Mouse (Mus musculus) gastrocnemius, postnatal 14 days (tissue): ENCODE data around the gene Hspb7. TPM values are rescaled to one million over a fixed set of nuclear protein-coding genes. Genes with fewer than 3 reads are reported as not detected.

Source experiments
- DNase-seq: peaks from one replicate; pipeline ENCODE4 v3.0.0; 2021; ENCODE audit warnings: mixed read lengths
- intact Hi-C: fragments of 180-260 bp; cut with DNase I; formaldehyde crosslinking; loops from one replicate; pipeline ENCODE4 v1.15.1; 2025; ENCODE audit warnings: low total_unique reads
- long read RNA-seq, 2 experiments: library from polyadenylated mRNA; stranded (forward); transcript quantifications; one replicate each; pipeline ENCODE4 v2.0.0; 2021
- total RNA-seq, 2 experiments: library from RNA; stranded (reverse); gene quantifications; 2 replicates each; pipeline ENCODE4 v1.2.3; 2021

The Hspb7 gene
- 100 to 1,000 TPM; 218 to 313 TPM for total RNA-seq
- long read RNA-seq, experiment 1, transcript Hspb7-201 (3 exons, 2,769 nt): major isoform, 68 of 99 reads
- long read RNA-seq, experiment 1, partial matches to known transcripts: 31 of 99 reads
- long read RNA-seq, experiment 1, other reads (novel, unspliced or antisense): 0 of 99 reads
- long read RNA-seq, experiment 2, transcript Hspb7-201 (3 exons, 2,769 nt): major isoform, 92 of 138 reads
- long read RNA-seq, experiment 2, partial matches to known transcripts: 42 of 138 reads
- long read RNA-seq, experiment 2, other reads (novel, unspliced or antisense): 4 of 138 reads

DNA sequence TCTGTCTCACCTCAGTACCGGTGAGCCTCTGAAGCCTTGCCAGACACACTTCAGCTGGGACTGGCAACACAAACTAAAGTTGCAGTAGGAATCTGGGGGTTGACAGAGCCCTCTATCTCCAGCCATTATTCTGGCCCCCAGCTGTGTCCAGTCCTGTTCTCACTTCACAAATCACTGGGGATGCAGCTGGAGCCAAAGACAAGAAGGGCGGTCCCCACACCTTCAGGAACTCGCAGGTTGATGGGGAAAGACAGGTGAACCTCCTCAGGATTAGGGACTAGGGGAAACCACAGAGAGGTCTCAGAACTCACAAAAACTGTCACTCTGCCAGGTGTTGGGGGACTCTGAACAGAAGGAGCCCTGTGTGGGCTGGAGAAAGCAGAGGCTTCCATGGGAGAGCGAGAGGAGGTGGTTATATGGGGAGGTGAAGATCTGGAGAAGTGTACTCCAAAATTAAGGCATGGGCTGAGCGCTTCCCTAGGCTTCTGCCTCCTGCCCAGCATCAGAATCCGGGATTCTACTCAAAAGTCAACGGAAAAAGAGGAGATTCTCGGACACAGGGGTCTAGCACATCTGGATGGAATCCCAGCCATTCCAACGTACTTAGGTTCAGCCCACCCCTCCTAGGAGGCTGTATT, at the start of gene Hspb7:
Gene Hspb7, plus strand, starts transcription at position 588 of the 638 bp plus-strand sequence.
- no peak for DNase-seq
- intact Hi-C loops: no loop called here

DNA sequence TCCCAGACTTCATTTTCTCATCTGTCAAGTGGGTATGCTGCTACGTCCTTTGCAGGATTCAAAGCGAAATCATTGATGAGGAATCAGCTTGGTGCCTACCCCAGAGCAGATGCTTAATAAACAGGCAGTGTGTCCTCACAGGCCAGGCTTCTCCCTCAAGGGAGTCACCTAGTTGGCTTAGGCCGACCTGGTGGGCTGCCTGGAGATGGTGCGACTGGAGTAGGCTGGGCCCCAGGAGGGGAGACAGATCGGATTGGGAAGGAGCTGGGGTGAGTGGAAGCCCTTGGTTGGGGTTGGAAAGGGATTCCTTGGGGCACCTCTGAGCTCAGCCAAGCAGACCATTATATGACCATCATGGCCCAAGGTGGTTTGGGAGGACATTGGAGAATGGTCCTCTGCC, 48.2 kb upstream of the Hspb7 start:
- no peak for DNase-seq
- intact Hi-C loops: no loop called here

DNA sequence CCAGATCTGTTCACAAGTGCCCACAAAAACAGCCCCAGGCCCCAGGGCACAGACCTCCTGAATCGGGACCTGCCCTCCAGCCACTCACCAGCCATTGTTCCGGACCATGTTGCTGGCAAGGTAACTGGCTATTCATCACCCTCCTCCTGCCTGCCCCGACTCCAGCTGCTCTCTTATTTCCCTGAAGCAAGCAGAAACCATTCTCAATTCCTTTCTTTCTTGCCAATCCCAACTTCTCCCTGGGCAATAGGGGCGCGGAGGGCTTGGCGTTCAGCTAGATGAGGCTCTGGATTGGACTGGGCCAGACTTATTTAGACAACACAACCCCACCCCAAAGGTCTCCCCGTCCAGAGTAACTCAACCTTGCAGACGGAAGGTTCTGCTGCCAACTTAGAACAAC, 40.9 kb upstream of the Hspb7 start:
- DNase-seq: no peak
- intact Hi-C loops: no loop called here

DNA sequence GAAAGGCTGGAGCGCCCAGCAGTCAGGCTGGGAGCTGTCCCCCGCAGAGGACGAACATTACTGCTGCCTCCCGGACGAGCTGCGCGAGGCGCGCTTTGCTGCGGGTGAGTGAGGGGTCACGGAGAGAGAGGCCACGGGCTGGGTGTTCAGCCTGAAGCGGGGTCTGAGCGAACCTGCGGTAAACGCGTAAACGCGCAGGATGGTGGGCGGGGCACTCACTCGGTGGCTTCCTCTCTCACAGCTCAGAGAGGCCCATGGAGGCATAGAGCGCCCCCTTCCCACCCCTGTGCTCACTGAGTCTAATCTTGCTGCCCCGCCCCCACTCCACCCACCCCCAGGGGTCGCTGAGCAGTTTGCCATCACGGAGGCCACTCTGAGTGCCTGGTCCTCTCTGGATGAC, 38.2 kb upstream of the Hspb7 start:
- intact Hi-C loops: no loop called here
- no peak for DNase-seq

DNA sequence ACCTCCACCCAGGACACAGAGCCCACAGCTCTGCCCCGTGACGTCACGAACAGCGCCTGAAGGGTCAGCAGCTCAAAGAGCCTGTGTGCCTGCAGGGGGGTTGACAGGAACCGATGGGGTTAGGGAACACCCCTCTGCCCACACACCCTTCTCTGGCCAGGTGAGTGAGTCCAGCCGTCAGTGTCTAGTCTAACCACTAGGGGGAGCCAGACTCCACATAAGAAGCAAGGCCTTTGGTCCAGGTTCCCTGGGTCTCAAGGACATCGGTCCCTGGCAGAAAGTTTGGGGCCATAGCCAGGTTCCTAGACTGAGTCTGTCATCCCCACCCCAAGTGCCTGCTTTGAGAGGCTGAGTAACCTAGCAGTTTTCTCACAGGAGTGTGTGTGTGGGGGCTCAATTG, 35.3 kb upstream of the Hspb7 start:
- intact Hi-C loops: loop anchor here (5.0 kb wide), 1 partner anchor 192 kb away; no protein-coding TSS in a partner anchor
- no peak for DNase-seq

DNA sequence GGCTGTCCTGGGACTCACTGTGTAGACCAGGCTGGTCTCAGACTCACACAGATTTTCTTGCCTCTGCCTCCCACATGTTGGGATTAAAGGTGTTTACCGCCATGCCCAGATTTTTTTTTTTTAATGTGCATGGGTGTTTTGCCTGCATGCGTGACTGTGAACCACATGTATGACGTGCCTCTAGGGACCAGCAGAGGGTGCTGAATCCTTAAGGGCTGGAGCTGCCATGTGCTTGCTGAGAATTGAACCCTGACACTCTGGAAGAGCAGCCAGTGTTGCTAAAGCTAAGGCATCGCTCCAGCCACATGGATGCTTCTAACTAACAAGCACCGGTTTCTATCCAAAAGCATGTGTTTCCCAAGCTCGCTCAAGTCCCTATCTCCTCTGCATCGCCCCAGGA, 34.4 kb upstream of the Hspb7 start:
- intact Hi-C loops: loop anchor here (5.0 kb wide), 1 partner anchor 191 kb away; no protein-coding TSS in a partner anchor
- no peak for DNase-seq

DNA sequence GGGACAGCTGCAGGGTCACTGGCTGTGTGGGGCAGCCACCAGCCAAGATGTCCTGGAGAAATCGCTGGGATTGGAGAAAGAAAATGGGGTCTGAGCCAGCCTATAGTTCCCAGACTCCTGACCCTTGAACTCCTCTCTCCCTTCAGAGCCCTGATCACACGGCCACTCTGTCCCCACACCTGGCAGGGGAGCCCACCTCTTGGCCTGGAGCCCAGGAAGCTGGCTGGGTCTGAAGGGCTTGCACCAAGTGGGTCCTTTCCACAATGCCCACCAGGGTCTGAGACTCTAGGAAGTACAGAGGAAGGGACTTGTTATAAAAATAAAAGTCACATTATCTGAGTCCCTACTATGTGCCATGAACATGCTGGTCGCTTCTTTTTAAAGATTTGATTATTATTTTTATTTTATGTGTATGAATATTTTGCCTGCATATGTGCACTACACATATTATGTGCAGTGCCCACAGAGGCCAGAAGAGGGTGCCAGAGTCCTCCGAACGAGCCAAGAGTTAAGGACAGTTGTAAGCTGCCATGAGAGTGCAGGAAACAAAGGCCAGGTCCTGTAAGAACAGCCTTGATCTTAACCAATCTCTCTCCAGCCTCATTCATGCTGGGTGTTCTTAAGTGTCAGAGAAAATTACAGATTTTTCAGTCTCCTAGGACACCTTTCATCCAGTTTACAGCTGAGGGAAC, 33.3 kb upstream of the Hspb7 start:
- intact Hi-C loops: loop anchor here (5.0 kb wide), 1 partner anchor 190 kb away; no protein-coding TSS in a partner anchor
- DNase-seq: peak; percentile 67

DNA sequence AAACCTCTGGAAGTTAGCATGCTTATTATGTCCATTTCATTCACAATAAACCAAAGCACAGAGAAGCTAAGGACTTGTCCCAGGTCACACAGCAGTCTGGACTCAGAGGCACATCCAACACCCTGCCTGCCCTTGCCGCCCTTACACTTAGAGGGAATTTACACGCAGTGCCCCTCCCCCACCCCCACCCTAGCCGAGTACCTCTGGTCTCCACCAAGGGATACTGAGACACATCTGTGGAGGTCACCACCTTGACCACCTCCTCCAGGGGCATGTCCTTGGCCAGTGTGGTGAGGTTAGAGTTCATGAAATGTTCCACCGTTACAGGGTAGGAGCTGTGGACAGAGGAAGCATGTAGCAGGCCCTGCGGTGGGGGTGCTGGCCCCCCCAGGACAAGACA, 32.6 kb upstream of the Hspb7 start:
- intact Hi-C loops: loop anchor here (5.0 kb wide), 1 partner anchor 189 kb away; no protein-coding TSS in a partner anchor
- no peak for DNase-seq

DNA sequence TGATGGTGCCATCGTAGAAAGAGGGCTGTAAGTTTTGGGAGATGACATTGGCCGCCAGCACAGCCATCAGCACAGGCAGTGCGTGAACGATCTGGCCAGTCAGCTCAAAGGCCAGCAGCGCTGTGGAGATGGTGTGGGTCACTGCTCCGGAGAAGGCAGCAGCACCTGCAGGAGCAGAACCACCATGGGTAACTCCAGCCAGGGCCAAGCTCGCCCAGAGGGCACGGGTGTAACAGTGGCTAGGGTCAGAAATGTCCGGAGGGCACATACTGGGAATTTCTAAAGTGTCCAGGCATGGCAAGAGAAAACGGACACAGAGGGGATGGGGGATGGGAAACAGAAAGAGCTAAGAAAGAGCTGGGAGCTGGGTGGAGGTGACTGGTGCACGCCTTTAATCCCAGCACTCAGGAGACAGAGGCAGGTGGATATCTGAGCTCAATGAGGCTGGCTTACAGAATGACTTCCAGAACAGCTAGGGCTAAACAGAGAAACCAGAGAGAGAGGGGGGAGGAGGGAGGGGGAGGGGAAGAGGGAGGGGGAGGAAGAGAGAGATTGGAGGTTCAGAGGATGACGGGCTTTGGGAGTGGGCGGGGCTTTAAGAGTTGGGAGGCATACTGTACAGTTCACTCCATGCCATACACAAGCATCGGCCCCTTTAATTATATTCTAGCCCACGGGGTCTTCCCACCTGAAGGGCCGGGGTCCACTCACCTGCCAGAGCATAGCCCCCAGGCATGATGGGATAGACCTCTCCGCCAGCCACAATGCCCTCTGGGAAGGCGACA, 31.0 kb upstream of the Hspb7 start:
- intact Hi-C loops: loop anchor here (5.0 kb wide), 1 partner anchor 188 kb away; no protein-coding TSS in a partner anchor
- no peak for DNase-seq

DNA sequence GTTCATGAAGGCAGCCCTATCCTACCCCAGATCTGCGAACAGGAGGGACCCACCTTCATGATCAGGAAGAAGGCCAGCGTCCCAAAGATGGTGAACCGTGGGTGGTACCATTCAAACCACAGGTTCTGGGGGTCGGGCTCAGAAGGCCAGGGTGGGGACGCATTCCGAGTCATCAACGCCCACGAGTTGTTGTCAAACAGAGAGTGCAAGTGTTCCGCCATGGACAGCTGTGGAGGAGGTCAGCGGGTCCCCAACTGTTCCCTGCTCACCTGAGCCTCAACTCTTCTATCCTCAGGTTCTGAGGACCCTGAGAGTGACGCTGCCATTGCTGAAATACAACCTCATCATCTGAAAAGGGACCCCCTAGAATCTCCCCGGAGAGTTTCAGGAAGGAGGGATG, 29.3 kb upstream of the Hspb7 start:
- no peak for DNase-seq
- intact Hi-C loops: no loop called here

DNA sequence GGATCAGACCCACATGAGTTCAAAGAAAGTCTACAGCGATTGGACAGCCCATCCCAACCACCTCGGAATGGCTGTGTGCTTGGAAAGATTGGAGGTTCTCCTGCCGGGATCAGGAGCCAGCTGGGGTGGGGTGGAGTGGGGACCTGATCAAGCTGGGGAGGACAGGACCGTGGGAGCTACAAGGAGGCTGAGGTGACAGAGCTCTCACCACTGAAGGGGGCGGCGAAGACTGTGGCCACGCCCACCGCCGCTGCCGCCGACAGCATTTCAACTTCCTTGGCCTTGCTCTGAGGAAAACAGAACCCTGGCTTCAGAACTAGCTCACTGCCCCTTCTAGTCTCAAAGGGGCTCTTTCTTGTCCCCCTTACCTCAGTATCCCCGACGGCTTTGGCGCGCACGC, 25.8 kb upstream of the Hspb7 start:
- intact Hi-C loops: no loop called here
- DNase-seq: no peak

DNA sequence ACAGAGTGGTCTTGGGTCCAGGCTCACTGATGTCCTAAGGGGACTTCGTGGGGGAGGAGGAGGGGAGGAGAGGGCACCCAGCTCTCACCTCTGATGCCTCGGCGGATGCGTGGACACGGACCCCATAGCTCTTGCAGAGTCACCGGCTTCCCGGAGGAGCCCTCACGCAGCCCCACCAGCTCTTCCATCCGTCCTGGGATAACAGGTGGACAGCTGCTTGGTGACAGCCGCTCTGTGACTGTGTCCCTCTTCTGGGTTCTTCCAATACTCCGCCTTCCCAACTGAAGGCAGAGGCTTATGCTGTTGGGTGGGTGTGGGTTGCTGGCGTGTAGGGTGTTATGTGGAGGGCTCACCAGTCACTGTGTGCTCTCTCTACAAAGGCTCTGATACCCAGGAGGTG, 22.7 kb upstream of the Hspb7 start:
- no peak for DNase-seq
- intact Hi-C loops: no loop called here

DNA sequence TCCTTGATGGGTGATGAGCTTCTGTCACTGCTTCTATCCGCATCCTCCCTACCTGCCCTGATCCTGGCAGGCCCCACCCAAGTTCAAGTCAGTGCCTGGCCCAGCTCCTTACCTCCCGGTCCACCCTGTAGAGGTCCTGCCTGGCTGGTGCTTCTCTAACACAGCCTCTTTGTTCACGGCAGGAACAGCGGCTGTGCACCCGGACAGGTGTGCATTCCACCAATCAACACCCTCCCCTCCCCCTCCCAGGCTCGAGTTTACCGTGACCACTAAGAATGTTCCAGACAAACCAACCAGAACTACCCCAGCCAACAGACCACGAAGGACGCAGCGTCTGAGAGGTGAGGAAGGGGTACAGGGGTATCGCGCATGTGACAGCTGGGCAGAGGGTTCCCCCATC, 22.0 kb upstream of the Hspb7 start, which contains the start of gene Clcnka:
Gene Clcnka, minus strand, starts transcription at position 180 of the 400 bp plus-strand sequence.
- intact Hi-C loops: no loop called here
- DNase-seq: no peak

DNA sequence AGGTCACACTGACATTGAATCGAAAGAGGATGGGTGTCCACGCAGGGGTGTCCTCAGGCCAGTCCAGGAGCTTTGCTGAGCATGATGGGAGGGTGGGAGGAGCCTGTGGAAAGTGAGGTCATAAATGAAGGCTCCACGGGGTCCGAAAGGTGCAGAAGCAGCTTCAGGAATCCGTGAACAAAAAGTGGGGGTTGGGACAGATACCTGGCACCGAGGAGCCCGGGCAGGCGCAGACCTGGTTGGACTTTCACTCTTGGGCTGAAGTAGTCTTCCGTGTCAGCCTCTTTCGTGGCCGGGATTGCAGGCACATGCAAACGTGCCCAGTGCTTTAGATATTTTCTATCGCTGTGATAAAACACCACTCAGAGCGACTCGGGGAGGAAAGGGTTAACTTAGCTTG, 20.4 kb upstream of the Hspb7 start:
- no peak for DNase-seq
- intact Hi-C loops: no loop called here

DNA sequence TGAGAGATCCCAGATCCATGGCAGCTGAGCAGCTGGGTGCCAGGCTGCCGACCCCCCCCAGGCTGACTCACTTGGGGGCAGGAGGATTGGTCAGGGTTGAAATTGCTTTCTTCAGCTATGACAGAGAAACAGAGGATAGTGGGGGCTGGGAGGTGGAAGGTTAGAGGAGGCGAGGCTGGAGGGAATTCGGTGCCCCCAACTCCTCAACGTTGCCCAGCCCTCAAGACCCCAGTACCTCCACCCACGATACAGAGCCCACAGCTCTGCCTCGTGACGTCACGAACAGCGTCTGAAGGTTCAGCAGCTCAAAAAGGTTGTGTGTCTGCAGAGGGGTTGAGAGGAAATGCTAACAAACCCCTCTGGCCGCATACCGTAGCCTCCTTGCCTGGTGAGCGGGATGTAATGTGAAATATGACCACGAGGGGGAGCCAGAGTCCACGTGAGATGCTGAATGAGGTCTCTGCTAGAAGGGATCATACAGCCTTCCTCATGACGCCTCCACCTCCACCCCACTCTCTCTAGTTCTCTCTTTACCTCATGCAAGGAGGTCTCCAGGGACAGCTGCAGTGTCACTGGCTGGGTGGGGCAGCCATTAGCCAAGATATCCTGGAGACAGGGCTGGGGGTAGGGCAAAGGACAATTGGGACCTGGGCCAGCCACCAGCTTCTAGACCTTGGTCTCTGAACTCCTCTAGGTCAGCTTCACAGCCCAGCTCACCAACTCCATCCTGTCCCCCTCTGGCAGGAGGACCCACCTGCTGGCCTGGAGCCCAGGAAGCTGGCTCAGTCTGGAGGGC, 15.9 kb upstream of the Hspb7 start:
- peak; percentile 80 for DNase-seq
- intact Hi-C loops: loop anchor here (2.0 kb wide), 1 partner anchor 170 kb away; no protein-coding TSS in a partner anchor

DNA sequence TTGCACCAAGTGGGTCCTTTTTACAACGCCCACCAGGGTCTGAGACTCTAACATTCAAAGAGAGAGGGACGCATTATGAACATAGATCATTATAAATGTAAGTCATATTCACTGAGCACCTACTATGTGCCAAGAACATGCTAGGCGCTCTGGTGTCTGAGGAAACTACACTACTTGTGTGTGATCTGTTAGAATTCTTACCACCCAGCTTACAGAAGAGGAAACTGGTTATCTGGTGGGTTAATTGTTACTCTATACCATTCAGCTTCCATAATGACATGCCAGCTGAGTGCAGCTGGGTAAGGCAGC, 15.3 kb upstream of the Hspb7 start:
- intact Hi-C loops: loop anchor here (2.0 kb wide), 1 partner anchor 170 kb away; no protein-coding TSS in a partner anchor
- DNase-seq: no peak

DNA sequence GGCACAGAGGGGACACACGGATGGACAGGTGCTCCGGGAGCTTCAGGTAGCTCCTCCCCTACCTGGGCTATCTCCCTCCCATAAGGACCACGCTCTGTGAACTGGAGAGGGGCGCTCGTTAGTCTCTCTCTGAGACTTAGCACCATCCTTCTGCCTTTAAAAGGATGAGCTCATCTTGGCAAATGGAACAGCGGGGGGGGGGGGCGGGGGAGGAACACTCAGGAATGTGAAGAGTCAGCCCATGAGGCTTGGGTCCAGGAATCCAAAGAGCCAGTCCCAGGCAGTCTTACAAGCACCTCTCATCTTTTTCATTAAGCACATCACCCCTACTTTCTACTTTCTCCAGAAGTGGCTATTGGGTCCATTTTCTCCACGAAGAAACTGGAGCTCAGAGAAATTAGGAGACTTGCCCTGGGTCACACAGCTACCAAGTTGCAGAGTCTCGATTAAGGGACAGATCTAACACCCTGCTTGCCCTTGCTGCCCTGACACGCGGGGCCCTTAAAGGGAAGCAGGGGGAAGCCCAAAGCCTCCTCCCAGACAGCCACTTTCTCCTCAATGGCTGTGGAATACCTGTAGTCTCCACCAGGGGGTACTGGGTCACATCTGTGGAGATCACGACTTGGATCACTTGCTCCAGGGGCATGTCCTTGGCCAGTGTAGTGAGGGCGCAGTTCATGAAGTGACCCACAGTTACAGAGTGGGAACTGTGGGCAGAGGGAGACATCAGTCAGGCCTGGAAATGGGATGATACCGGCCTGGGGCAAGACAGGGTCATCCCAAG, 13.9 kb upstream of the Hspb7 start:
- peak; percentile 62 for DNase-seq
- intact Hi-C loops: no loop called here

DNA sequence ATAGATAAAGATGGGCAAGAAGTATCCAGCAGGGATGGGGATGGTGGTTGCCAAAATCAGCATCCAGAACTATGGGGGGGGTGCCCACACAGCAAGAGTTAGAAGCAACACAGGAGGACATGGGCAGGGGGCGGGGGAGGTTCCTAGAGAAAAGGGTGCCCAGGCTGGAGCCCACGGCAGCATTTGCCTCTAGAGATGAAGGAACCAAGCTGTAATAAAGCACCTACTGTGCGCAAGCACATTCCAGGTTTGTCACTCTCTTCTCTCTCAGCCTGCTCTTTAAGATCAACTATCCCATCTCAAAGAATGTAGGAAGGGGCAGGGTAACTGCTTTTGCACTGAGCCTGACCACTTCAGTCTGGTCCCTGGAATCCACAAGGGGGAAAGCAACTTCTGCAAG, 12.0 kb upstream of the Hspb7 start:
- intact Hi-C loops: no loop called here
- DNase-seq: no peak
